Mouse (Mus musculus) CD4-positive, CD25-positive, alpha-beta regulatory T cell, adult 2 months (primary cell): Measurements from ENCODE around the gene Ap1s3.
"Not testable (repeated sequence)": the region's sequence is repeated elsewhere in the genome, so short reads cannot be mapped to it uniquely, and the experiment has no call there.

Experiments used
- DNase-seq: peaks from one replicate; pipeline ENCODE4 v3.0.0-alpha.2; 2012; ENCODE audit warnings: low read depth, low spot score

Ap1s3 gene

GRCm38 (mm10) chr1:79664911-79665310 is 6.9 kb downstream of the Ap1s3 start:
- no peak for DNase-seq

- no peak for DNase-seq
Observed at GRCm38 (mm10) chr1:79659598-79659997, 12.2 kb downstream of the Ap1s3 start.

- DNase-seq: no peak
Observed at GRCm38 (mm10) chr1:79657411-79657810, 14.4 kb downstream of the Ap1s3 start.

GRCm38 (mm10) chr1:79655819-79656555 is 15.8 kb downstream of the Ap1s3 start:
- no peak for DNase-seq

- DNase-seq: no peak
Observed at GRCm38 (mm10) chr1:79654948-79655347, 16.8 kb downstream of the Ap1s3 start.

- peak; percentile 63 for DNase-seq
Observed at GRCm38 (mm10) chr1:79643411-79644110, 28.2 kb downstream of the Ap1s3 start.

- DNase-seq: no peak
Observed at GRCm38 (mm10) chr1:79642680-79643079, 29.1 kb downstream of the Ap1s3 start.

GRCm38 (mm10) chr1:79641355-79641754 is 30.4 kb downstream of the Ap1s3 start:
- no peak for DNase-seq

- DNase-seq: peak; percentile 53
Observed at GRCm38 (mm10) chr1:79640151-79640550, 31.6 kb downstream of the Ap1s3 start.

GRCm38 (mm10) chr1:79639683-79640082 is 32.1 kb downstream of the Ap1s3 start:
- DNase-seq: no peak

GRCm38 (mm10) chr1:79639107-79639506 is 32.7 kb downstream of the Ap1s3 start:
- no peak for DNase-seq

- DNase-seq: no peak
Observed at GRCm38 (mm10) chr1:79637768-79638167, 34.0 kb downstream of the Ap1s3 start.

- no peak for DNase-seq
Observed at GRCm38 (mm10) chr1:79631521-79631920, 40.3 kb downstream of the Ap1s3 start.

GRCm38 (mm10) chr1:79629726-79630125 is 42.0 kb downstream of the Ap1s3 start:
- DNase-seq: no peak

- peak; percentile 50 for DNase-seq
Observed at GRCm38 (mm10) chr1:79626140-79626539, 45.6 kb downstream of the Ap1s3 start.

- no peak for DNase-seq
Observed at GRCm38 (mm10) chr1:79619434-79619833, 52.3 kb downstream of the Ap1s3 start.

- DNase-seq: no peak
Observed at GRCm38 (mm10) chr1:79616492-79616891, 55.3 kb downstream of the Ap1s3 start.

GRCm38 (mm10) chr1:79614456-79614855 is 57.3 kb downstream of the Ap1s3 start:
- DNase-seq: peak; percentile 28

GRCm38 (mm10) chr1:79611271-79611670 is 60.5 kb downstream of the Ap1s3 start:
- DNase-seq: peak; percentile 21

GRCm38 (mm10) chr1:79608856-79609255 is 62.9 kb downstream of the Ap1s3 start:
- DNase-seq: not testable (repeated sequence)

GRCm38 (mm10) chr1:79602500-79602899 is 69.3 kb downstream of the Ap1s3 start:
- no peak for DNase-seq

- DNase-seq: no peak
Observed at GRCm38 (mm10) chr1:79598385-79599178, 73.2 kb downstream of the Ap1s3 start.
